Mouse (Mus musculus): ENCODE measurements around the gene Rgs5.

GRCm38 (mm10) chr1:169741147-169741546, 85.8 kb downstream of the Rgs5 start:
- TF ChIP-seq CTCF (conservative IDR thresholded peaks at IDR 0.05; ENCODE audit: insufficient read depth, insufficient read length, low read depth, low read length) (no peak), POLR2A (IDR thresholded peaks at IDR 0.05; ENCODE audit: low read depth, low read length) (no peak)
